Mouse (Mus musculus): ENCODE data around the gene Enho.
A peak's percentile ranks its signal among the peaks of the same experiment; 100 is the strongest.
"Not testable (repeated sequence)": the region's sequence is repeated elsewhere in the genome, so short reads cannot be mapped to it uniquely, and the experiment has no call there.

Enho gene

GRCm38 (mm10) chr4:41639913-41640507, at the start of gene Enho:
Enho (minus strand) TSS chr4:41640324.
- peak; percentile 92 for DNase-seq

GRCm38 (mm10) chr4:41688562-41688961, 48.4 kb upstream of the Enho start:
- DNase-seq = not testable (repeated sequence)

GRCm38 (mm10) chr4:41685882-41686492, 45.9 kb upstream of the Enho start:
- DNase-seq = not testable (repeated sequence)

- not testable (repeated sequence) for DNase-seq
Measured at GRCm38 (mm10) chr4:41684931-41685453, 44.9 kb upstream of the Enho start.

GRCm38 (mm10) chr4:41684131-41684930, 44.2 kb upstream of the Enho start:
- not testable (repeated sequence) for DNase-seq

GRCm38 (mm10) chr4:41683303-41683702, 43.2 kb upstream of the Enho start:
- not testable (repeated sequence) for DNase-seq

GRCm38 (mm10) chr4:41682789-41683188, 42.7 kb upstream of the Enho start:
- DNase-seq = no peak

- no peak for DNase-seq
Measured at GRCm38 (mm10) chr4:41681947-41682346, 41.8 kb upstream of the Enho start.

GRCm38 (mm10) chr4:41681176-41681575, 41.1 kb upstream of the Enho start:
- DNase-seq = no peak

GRCm38 (mm10) chr4:41679291-41679690, 39.2 kb upstream of the Enho start:
- DNase-seq = no peak

GRCm38 (mm10) chr4:41678863-41679262, 38.7 kb upstream of the Enho start:
- no peak for DNase-seq

- DNase-seq = no peak
Measured at GRCm38 (mm10) chr4:41677006-41677629, 37.0 kb upstream of the Enho start.

GRCm38 (mm10) chr4:41676248-41677005, 36.3 kb upstream of the Enho start:
- no peak for DNase-seq

GRCm38 (mm10) chr4:41673186-41673585, 33.1 kb upstream of the Enho start:
- DNase-seq = no peak

GRCm38 (mm10) chr4:41672522-41672963, 32.4 kb upstream of the Enho start:
- DNase-seq = no peak

GRCm38 (mm10) chr4:41671963-41672480, 31.9 kb upstream of the Enho start:
- no peak for DNase-seq

- no peak for DNase-seq
Measured at GRCm38 (mm10) chr4:41671500-41671899, 31.4 kb upstream of the Enho start.

- no peak for DNase-seq
Measured at GRCm38 (mm10) chr4:41670836-41671235, 30.7 kb upstream of the Enho start.

- no peak for DNase-seq
Measured at GRCm38 (mm10) chr4:41666646-41667045, 26.5 kb upstream of the Enho start.

GRCm38 (mm10) chr4:41665009-41665675, 25.0 kb upstream of the Enho start:
- peak; percentile 8 for DNase-seq

GRCm38 (mm10) chr4:41664533-41664932, 24.4 kb upstream of the Enho start:
- peak; percentile 16 for DNase-seq

- no peak for DNase-seq
Measured at GRCm38 (mm10) chr4:41663614-41664013, 23.5 kb upstream of the Enho start.
